9 mouse cellular contexts compared by ENCODE assay signal in genomic region chr4:126161986-126162385, GRCm38 (mm10). TPM values are rescaled to one million over a fixed set of nuclear protein-coding genes. Genes with fewer than 3 reads are reported as not detected.
DNase-seq lines count a peak whose midpoint lies in the region; ATAC-seq lines count a peak whose summit lies in the region.
"Had no signal": no experiment of that assay in that cellular context is flagged by ENCODE, and none has a peak within 500 bp of the region (broad histone marks: within the 10 kb centered on the region; RNA-seq: fewer than 3 reads in every experiment).

No protein-coding gene starts in this region.

- H3K27me3 ChIP-seq in kidney, embryonic 15.5 days: no peaks in the 10 kb centered on the region
- H3K27me3 ChIP-seq in embryonic facial prominence, embryonic 12.5 days: no peaks in the 10 kb centered on the region
- no peaks in the 10 kb centered on the region for H3K27me3 ChIP-seq in hindbrain, embryonic 14.5 days (ENCODE audit: control insufficient read depth, insufficient read depth, low read length)
- H3K27me3 ChIP-seq in midbrain, embryonic 12.5 days: 0 out of 2 replicates have a peak, but pooled peaks cover 7% of the 10 kb centered on the region
- H3K27me3 ChIP-seq: Patski had no signal

- H3K4me1 ChIP-seq in kidney, embryonic 15.5 days: peaks cover 33% of the 10 kb centered on the region
- H3K4me1 ChIP-seq in embryonic facial prominence, embryonic 12.5 days: peaks cover 9% of the 10 kb centered on the region
- peaks cover 9% of the 10 kb centered on the region; the same call in 1 of the 2 replicates for H3K4me1 ChIP-seq in hindbrain, embryonic 14.5 days (replicated peaks; ENCODE audit: control insufficient read depth, insufficient read depth, low read length)
- H3K4me1 ChIP-seq in midbrain, embryonic 12.5 days: peaks cover 12% of the 10 kb centered on the region

- 0 out of 2 replicates have a peak, but pooled peaks have one; percentile 1 for ATAC-seq in kidney, embryonic 15.5 days (replicated peaks; ENCODE audit: low FRiP score)
- ATAC-seq in embryonic facial prominence, embryonic 12.5 days (ENCODE audit: insufficient number of reproducible peaks, insufficient read depth, low FRiP score, low TSS enrichment): peak; percentile 8; the same call in 1 of the 2 replicates
- no peak for ATAC-seq in hindbrain, embryonic 14.5 days (ENCODE audit: low FRiP score)
- ATAC-seq in midbrain, embryonic 12.5 days (ENCODE audit: low FRiP score, low read depth): no peak
- ATAC-seq: Patski had no signal

- no peak for DNase-seq in kidney, postnatal 25 days
- DNase-seq in hindbrain, embryonic 14.5 days (ENCODE audit: low spot score): no peak
- DNase-seq in embryo, embryonic 11 days: no peak
- no peak for DNase-seq in spleen, adult 12 weeks (ENCODE audit: low spot score)
- DNase-seq in left cerebral cortex, adult 9 months (ENCODE audit: low spot score in 2 of 2): no peak

- H3K36me3 ChIP-seq in kidney, embryonic 15.5 days: peaks cover 17% of the 10 kb centered on the region
- H3K36me3 ChIP-seq in embryonic facial prominence, embryonic 12.5 days: peaks cover 16% of the 10 kb centered on the region
- H3K36me3 ChIP-seq in hindbrain, embryonic 14.5 days (replicated peaks; ENCODE audit: control insufficient read depth, insufficient read depth): peaks cover 19% of the 10 kb centered on the region
- peaks cover 16% of the 10 kb centered on the region for H3K36me3 ChIP-seq in midbrain, embryonic 12.5 days

- peak overlapping the region; percentile 97 for H3K4me2 ChIP-seq in kidney, embryonic 15.5 days
- peak overlapping the region; percentile 91 for H3K4me2 ChIP-seq in embryonic facial prominence, embryonic 12.5 days (replicated peaks)
- peak overlapping the region; percentile 97 for H3K4me2 ChIP-seq in hindbrain, embryonic 14.5 days (replicated peaks)
- H3K4me2 ChIP-seq in midbrain, embryonic 12.5 days (replicated peaks): peak overlapping the region; percentile 82

- H3K27ac ChIP-seq in kidney, embryonic 15.5 days: peak overlapping the region; percentile 90
- 0 out of 2 replicates have a peak overlapping the region, but pooled peaks have one; percentile 37 for H3K27ac ChIP-seq in embryonic facial prominence, embryonic 12.5 days
- H3K27ac ChIP-seq in hindbrain, embryonic 14.5 days: no peak overlapping the region
- no peak overlapping the region for H3K27ac ChIP-seq in midbrain, embryonic 12.5 days (replicated peaks)

- H3K9ac ChIP-seq in kidney, embryonic 15.5 days: peak overlapping the region; percentile 71; the same call in 1 of the 2 replicates
- peak overlapping the region; percentile 67; the same call in 1 of the 2 replicates for H3K9ac ChIP-seq in embryonic facial prominence, embryonic 12.5 days
- H3K9ac ChIP-seq in hindbrain, embryonic 14.5 days: no peak overlapping the region
- H3K9ac ChIP-seq in midbrain, embryonic 12.5 days (replicated peaks): peak overlapping the region; percentile 57

- WGBS in kidney, embryonic 15.5 days: 47% methylated on average over 9 of the region's 9 CpGs
- WGBS in embryonic facial prominence, embryonic 12.5 days: 43% methylated on average over 9 of the region's 9 CpGs
- WGBS in hindbrain, embryonic 14.5 days: 65% methylated on average over 8 of the region's 9 CpGs
- 65% methylated on average over 9 of the region's 9 CpGs for WGBS in midbrain, embryonic 12.5 days

- no peaks in the 10 kb centered on the region for H3K9me3 ChIP-seq in kidney, embryonic 15.5 days (replicated peaks)
- no peaks in the 10 kb centered on the region for H3K9me3 ChIP-seq in embryonic facial prominence, embryonic 12.5 days
- H3K9me3 ChIP-seq in hindbrain, embryonic 14.5 days (ENCODE audit: control insufficient read depth, low read length): no peaks in the 10 kb centered on the region
- no peaks in the 10 kb centered on the region for H3K9me3 ChIP-seq in midbrain, embryonic 12.5 days

- H3K4me3 ChIP-seq in kidney, embryonic 15.5 days (replicated peaks): peak overlapping the region; percentile 63
- H3K4me3 ChIP-seq in embryonic facial prominence, embryonic 12.5 days: peak overlapping the region; percentile 49
- H3K4me3 ChIP-seq in hindbrain, embryonic 14.5 days (replicated peaks; ENCODE audit: low read length): peak overlapping the region; percentile 46
- peak overlapping the region; percentile 46 for H3K4me3 ChIP-seq in midbrain, embryonic 12.5 days

RNA-seq across cellular contexts. Expression of gene Sh3d21, which starts 1.3 kb away (rescaled TPM):
- 8.3 and 9.5 TPM in 2 replicates for polyA plus RNA-seq in kidney, embryonic 15.5 days (2015; fragmentation: Nextera tagmentation; extraction: Ambion mirVana)
- polyA plus RNA-seq in embryonic facial prominence, embryonic 12.5 days (2016; fragmentation: Nextera tagmentation; extraction: Ambion mirVana): 7.0 and 8.4 TPM in 2 replicates
- 1.1 TPM in 2 replicates for polyA plus RNA-seq in hindbrain, embryonic 14.5 days (2014; fragmentation: Nextera tagmentation; extraction: Ambion mirVana)
- 1.6 and 1.7 TPM in 2 replicates for polyA plus RNA-seq in midbrain, embryonic 12.5 days (2016; fragmentation: Nextera tagmentation; extraction: Ambion mirVana)

RNA-seq across cellular contexts. Expression of gene Eva1b, which starts 14.4 kb away (rescaled TPM):
- 90.0 and 98.5 TPM in 2 replicates for polyA plus RNA-seq in kidney, embryonic 15.5 days (2015; fragmentation: Nextera tagmentation; extraction: Ambion mirVana)
- polyA plus RNA-seq in embryonic facial prominence, embryonic 12.5 days (2016; fragmentation: Nextera tagmentation; extraction: Ambion mirVana): 68.9 and 69.4 TPM in 2 replicates
- polyA plus RNA-seq in hindbrain, embryonic 14.5 days (2014; fragmentation: Nextera tagmentation; extraction: Ambion mirVana): 13.5 and 19.2 TPM in 2 replicates
- polyA plus RNA-seq in midbrain, embryonic 12.5 days (2016; fragmentation: Nextera tagmentation; extraction: Ambion mirVana): 18.6 and 26.8 TPM in 2 replicates

RNA-seq across cellular contexts. Expression of gene Thrap3, which starts 40.6 kb away (rescaled TPM):
- 219 and 230 TPM in 2 replicates for polyA plus RNA-seq in kidney, embryonic 15.5 days (2015; fragmentation: Nextera tagmentation; extraction: Ambion mirVana)
- polyA plus RNA-seq in embryonic facial prominence, embryonic 12.5 days (2016; fragmentation: Nextera tagmentation; extraction: Ambion mirVana): 298 and 302 TPM in 2 replicates
- 127 and 139 TPM in 2 replicates for polyA plus RNA-seq in hindbrain, embryonic 14.5 days (2014; fragmentation: Nextera tagmentation; extraction: Ambion mirVana)
- 265 and 274 TPM in 2 replicates for polyA plus RNA-seq in midbrain, embryonic 12.5 days (2016; fragmentation: Nextera tagmentation; extraction: Ambion mirVana)

RNA-seq across cellular contexts. Expression of gene Stk40, which starts 58.2 kb away (rescaled TPM):
- polyA plus RNA-seq in kidney, embryonic 15.5 days (2015; fragmentation: Nextera tagmentation; extraction: Ambion mirVana): 38.2 and 41.3 TPM in 2 replicates
- 45.7 and 48.0 TPM in 2 replicates for polyA plus RNA-seq in embryonic facial prominence, embryonic 12.5 days (2016; fragmentation: Nextera tagmentation; extraction: Ambion mirVana)
- 24.2 and 25.2 TPM in 2 replicates for polyA plus RNA-seq in hindbrain, embryonic 14.5 days (2014; fragmentation: Nextera tagmentation; extraction: Ambion mirVana)
- 48.8 and 49.0 TPM in 2 replicates for polyA plus RNA-seq in midbrain, embryonic 12.5 days (2016; fragmentation: Nextera tagmentation; extraction: Ambion mirVana)

Comparison
In these comparisons a context has a peak if more than half of its experiments do, and no peak if none do; other contexts are left out.
1. ATAC-seq: peak in kidney, embryonic 15.5 days (single experiment) and embryonic facial prominence, embryonic 12.5 days (single experiment); none in hindbrain, embryonic 14.5 days (single experiment) and midbrain, embryonic 12.5 days (single experiment).
2. H3K27ac ChIP-seq: peak in kidney, embryonic 15.5 days (single experiment) and embryonic facial prominence, embryonic 12.5 days (single experiment); none in hindbrain, embryonic 14.5 days (single experiment) and midbrain, embryonic 12.5 days (single experiment).
3. Peak in every context shown above with its lines, with median percentiles within 50 percentile points of each other: H3K4me2 ChIP-seq and H3K4me3 ChIP-seq.